Mouse (Mus musculus): ENCODE measurements around the gene Rbm7.

DNA sequence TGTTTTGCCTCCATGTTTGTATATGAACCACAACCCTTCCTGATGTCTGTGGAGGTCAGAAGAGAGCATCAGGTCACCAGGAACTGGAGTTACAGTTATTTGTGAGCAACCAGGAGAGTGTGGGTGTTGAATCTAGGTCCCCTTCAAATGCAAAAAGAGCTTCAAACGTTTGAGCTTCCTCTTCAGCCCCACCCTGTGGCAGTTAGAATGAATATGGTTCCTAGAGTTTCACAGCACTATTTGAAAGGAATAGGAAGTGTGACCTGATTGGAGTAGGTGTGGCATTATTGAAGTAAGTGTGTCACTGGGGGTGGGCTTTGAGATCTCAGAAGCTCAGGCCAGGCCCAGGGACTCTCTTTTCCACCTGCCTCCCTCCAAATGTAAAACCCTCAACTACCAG is 30.5 kb upstream of the Rbm7 start:
- TF ChIP-seq POLR2A (IDR thresholded peaks at IDR 0.05; ENCODE audit: low read depth, low read length) (no peak), CTCF (IDR thresholded peaks at IDR 0.05; ENCODE audit: borderline replicate concordance, insufficient read depth, low read length) (no peak)
